ENCODE assay signal across 9 mouse cellular contexts in genomic region chr2:30721473-30722262, GRCm38 (mm10).
DNase-seq lines count a peak whose midpoint lies in the region; ATAC-seq and TF ChIP-seq lines count a peak whose summit lies in the region.
"Had no signal": no experiment of that assay in that cellular context is flagged by ENCODE, and none has a peak within 500 bp of the region (broad histone marks: within the 10 kb centered on the region; RNA-seq: fewer than 3 reads in every experiment).

No protein-coding gene starts in this region.

- 8% methylated on average over 12 of the region's 12 CpGs for WGBS in forebrain, embryonic 10.5 days
- WGBS in hindbrain, embryonic 13.5 days, result 6% methylated on average over 12 of the region's 12 CpGs
- 14% methylated on average over 12 of the region's 12 CpGs for WGBS in limb, embryonic 12.5 days
- WGBS in small intestine, adult 2 months, result 75% methylated on average over 12 of the region's 12 CpGs

- no peaks in the 10 kb centered on the region for H3K9me3 ChIP-seq in forebrain, embryonic 10.5 days
- no peaks in the 10 kb centered on the region for H3K9me3 ChIP-seq in hindbrain, embryonic 13.5 days
- H3K9me3 ChIP-seq in limb, embryonic 12.5 days, result no peaks in the 10 kb centered on the region

- DNase-seq in layer of hippocampus, adult 2 months (ENCODE audit: low spot score in 2 of 2), result no peak
- no peak for DNase-seq in layer of hippocampus, postnatal 25 days (ENCODE audit: extremely low spot score in 1 of 2, low spot score in 1 of 2)
- peak; percentile 98 for DNase-seq in brain, embryonic 14.5 days (ENCODE audit: low read depth)
- peak; percentile 86 for DNase-seq in forebrain, embryonic 10.5 days (ENCODE audit: extremely low spot score, low spot score)
- DNase-seq in spleen, postnatal 36 days (ENCODE audit: low spot score in 2 of 2), result no peak

- peaks cover 100% of the 10 kb centered on the region for H3K4me1 ChIP-seq in forebrain, embryonic 10.5 days
- H3K4me1 ChIP-seq in hindbrain, embryonic 13.5 days (replicated peaks), result peaks cover 96% of the 10 kb centered on the region
- H3K4me1 ChIP-seq in limb, embryonic 12.5 days (replicated peaks), result peaks cover 93% of the 10 kb centered on the region
- peaks cover 44% of the 10 kb centered on the region for H3K4me1 ChIP-seq in small intestine, adult 2 months (ENCODE audit: control insufficient read depth, insufficient read depth, insufficient read length, low read length)

- peak; percentile 59 for ATAC-seq in hindbrain, embryonic 13.5 days (ENCODE audit: low FRiP score)
- peak; percentile 19; the same call in 1 of the 2 replicates for ATAC-seq in limb, embryonic 12.5 days (ENCODE audit: insufficient number of reproducible peaks, insufficient read depth, low FRiP score, low TSS enrichment, low read depth)
- ATAC-seq: Patski had no signal

- peak overlapping the region; percentile 100 for H3K27ac ChIP-seq in layer of hippocampus, adult 2 months
- peak overlapping the region; percentile 99 for H3K27ac ChIP-seq in forebrain, embryonic 10.5 days
- peak overlapping the region; percentile 100 for H3K27ac ChIP-seq in hindbrain, embryonic 13.5 days
- H3K27ac ChIP-seq in limb, embryonic 12.5 days, result peak overlapping the region; percentile 99
- peak overlapping the region; percentile 25; the same call in 1 of the 2 replicates for H3K27ac ChIP-seq in small intestine, adult 2 months (ENCODE audit: insufficient read depth, low read depth, low read length)

- H3K4me3 ChIP-seq in layer of hippocampus, adult 2 months, result no peak overlapping the region
- peak overlapping the region; percentile 31 for H3K4me3 ChIP-seq in forebrain, embryonic 10.5 days
- H3K4me3 ChIP-seq in hindbrain, embryonic 13.5 days, result no peak overlapping the region
- no peak overlapping the region for H3K4me3 ChIP-seq in limb, embryonic 12.5 days (replicated peaks)
- H3K4me3 ChIP-seq in small intestine, adult 2 months (ENCODE audit: low read depth, low read length), result no peak overlapping the region

- TF ChIP-seq POLR2A in brain, embryonic 14.5 days (IDR thresholded peaks at IDR 0.05; ENCODE audit: borderline replicate concordance, extremely low read depth, insufficient read depth, insufficient read length, poor library complexity, severe bottlenecking), result peak; percentile 35; the same call in 1 of the 2 replicates
- TF ChIP-seq POLR2A in small intestine, adult 2 months (IDR thresholded peaks at IDR 0.05; ENCODE audit: low read depth, low read length), result no peak

- 0 out of 2 replicates have a peak, but pooled peaks cover 1% of the 10 kb centered on the region for H3K27me3 ChIP-seq in forebrain, embryonic 10.5 days (ENCODE audit: poor library complexity, severe bottlenecking)
- H3K27me3 ChIP-seq in hindbrain, embryonic 13.5 days, result no peaks in the 10 kb centered on the region
- H3K27me3 ChIP-seq in limb, embryonic 12.5 days, result no peaks in the 10 kb centered on the region; the same call in 1 of the 2 replicates
- H3K27me3 ChIP-seq in small intestine, adult 2 months (ENCODE audit: control insufficient read depth, insufficient read depth, low read length), result no peaks in the 10 kb centered on the region
- H3K27me3 ChIP-seq: Patski had no signal

- TF ChIP-seq CTCF in layer of hippocampus, adult 2 months (conservative IDR thresholded peaks at IDR 0.05), result no peak
- no peak for TF ChIP-seq CTCF in brain, embryonic 14.5 days (IDR thresholded peaks at IDR 0.05; ENCODE audit: borderline replicate concordance, extremely low read depth, insufficient read depth, insufficient read length)
- TF ChIP-seq CTCF in small intestine, adult 2 months (IDR thresholded peaks at IDR 0.05; ENCODE audit: extremely low read depth, insufficient read length, insufficient replicate concordance, low read depth, low read length), result no peak

- H3K9ac ChIP-seq in hindbrain, embryonic 13.5 days, result peak overlapping the region; percentile 76
- peak overlapping the region; percentile 53 for H3K9ac ChIP-seq in limb, embryonic 12.5 days (replicated peaks)

- H3K36me3 ChIP-seq in forebrain, embryonic 10.5 days (replicated peaks), result no peaks in the 10 kb centered on the region
- no peaks in the 10 kb centered on the region for H3K36me3 ChIP-seq in hindbrain, embryonic 13.5 days
- H3K36me3 ChIP-seq in limb, embryonic 12.5 days, result no peaks in the 10 kb centered on the region
- no peaks in the 10 kb centered on the region for H3K36me3 ChIP-seq in small intestine, adult 2 months (ENCODE audit: control insufficient read depth, insufficient read depth, low read length)

- 0 out of 2 replicates have a peak overlapping the region, but pooled peaks have one; percentile 4 for H3K4me2 ChIP-seq in hindbrain, embryonic 13.5 days
- H3K4me2 ChIP-seq in limb, embryonic 12.5 days, result peak overlapping the region; percentile 25

Comparison
In these comparisons a context has a peak if more than half of its experiments do, and no peak if none do; other contexts are left out.
1. DNase-seq: peak in brain, embryonic 14.5 days (single experiment) and forebrain, embryonic 10.5 days (single experiment); none in layer of hippocampus, adult 2 months (0 of 2), layer of hippocampus, postnatal 25 days (0 of 2) and spleen, postnatal 36 days (0 of 2).
2. H3K27ac ChIP-seq: peak in every context shown above with its lines; median percentile 100 in layer of hippocampus, adult 2 months; 100 in hindbrain, embryonic 13.5 days; 99 in forebrain, embryonic 10.5 days; 99 in limb, embryonic 12.5 days; 25 in small intestine, adult 2 months.